Mouse (Mus musculus): ENCODE results near the gene Cobll1.

DNA sequence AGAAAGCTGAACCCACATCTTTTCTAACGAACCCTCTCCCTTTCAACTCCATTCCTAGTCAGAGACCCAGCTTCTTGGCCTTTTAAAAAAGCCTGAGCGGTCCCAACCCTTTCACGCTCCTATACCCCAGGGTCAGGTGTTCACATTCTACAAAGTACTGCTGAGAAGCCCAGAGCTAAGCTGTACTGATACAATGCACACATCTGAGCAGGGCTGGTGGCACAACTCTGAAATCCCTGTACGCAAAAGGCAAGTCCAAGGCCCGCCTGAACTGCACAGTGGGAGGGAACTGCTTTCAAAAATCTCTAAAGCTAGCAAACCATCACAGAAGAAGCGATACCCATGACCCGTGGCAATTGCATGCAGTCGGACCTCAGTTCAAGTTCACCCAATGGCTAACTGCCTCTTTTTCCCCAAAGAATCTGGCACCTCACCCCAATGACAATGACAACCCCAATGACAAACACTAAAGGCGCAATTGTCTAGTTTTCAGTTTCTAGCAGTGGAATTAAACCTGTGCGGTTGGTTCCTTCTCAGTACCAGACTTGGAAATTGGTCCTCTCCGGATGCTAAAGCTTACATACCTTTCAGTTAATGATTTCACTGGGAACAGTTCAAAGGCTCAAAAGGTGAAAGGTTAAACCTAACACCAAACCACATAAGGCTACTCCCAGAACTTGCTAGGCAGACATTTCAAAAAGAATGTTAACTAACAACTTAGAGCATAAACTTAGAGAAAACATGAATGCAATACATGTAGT, 19.6 kb downstream of the Cobll1 start:
- TF ChIP-seq POLR2A (IDR thresholded peaks at IDR 0.05; ENCODE audit: extremely low read depth, insufficient read depth, low read length) (no peak), CTCF (IDR thresholded peaks at IDR 0.05; ENCODE audit: low read depth, low read length) (no peak)

All from liver, adult 2 months (tissue).